Mouse (Mus musculus): Measurements from ENCODE around the gene Stradb. TPM values are rescaled to one million over a fixed set of nuclear protein-coding genes. Genes with fewer than 3 reads are reported as not detected.
A peak's percentile ranks its signal among the peaks of the same experiment; 100 is the strongest.

The Stradb gene
- total and polyA plus RNA-seq, 3 experiments = 3.4 to 6.1 (median 5.0) TPM

DNA sequence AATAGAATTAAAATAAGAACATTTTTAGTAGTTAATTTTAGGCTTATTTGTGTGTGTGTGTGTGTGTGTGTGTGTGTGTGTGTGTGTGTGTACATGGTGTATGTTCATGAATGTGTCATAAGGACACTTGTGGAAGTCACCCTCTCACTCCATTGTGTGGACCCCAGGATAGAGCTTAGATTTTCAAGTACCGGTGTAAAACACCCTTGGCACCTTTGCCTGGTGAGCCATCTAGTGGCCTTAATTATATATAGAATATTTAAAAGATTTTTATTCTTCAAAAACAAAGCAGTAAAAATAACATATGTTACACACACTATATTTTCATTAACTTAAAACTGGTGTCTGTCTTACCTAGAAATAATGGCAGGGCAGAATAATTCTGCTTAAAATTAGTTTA, 20.4 kb downstream of the Stradb start:
- TF ChIP-seq SMC3 (IDR thresholded peaks at IDR 0.05; ENCODE audit: low read depth, low read length) = peak; percentile 51
- peak; percentile 69 for TF ChIP-seq RAD21 (IDR thresholded peaks at IDR 0.05; ENCODE audit: low read depth, low read length)
- TF ChIP-seq JUND (conservative IDR thresholded peaks at IDR 0.05; ENCODE audit: low read depth, low read length) = no peak
- no peak for TF ChIP-seq EP300 (IDR thresholded peaks at IDR 0.05; ENCODE audit: low read length)
- no peak for TF ChIP-seq MEF2A (IDR thresholded peaks at IDR 0.05; ENCODE audit: borderline replicate concordance, low read depth, low read length)
- peak in 1 of 2 experiments; percentile 64; a peak in 2 of 4 replicates for TF ChIP-seq CTCF (conservative IDR thresholded peaks at IDR 0.05 in 1 of 2, IDR thresholded peaks at IDR 0.05 in 1 of 2; ENCODE audit: low read depth in 2 of 2, low read length in 2 of 2)

DNA sequence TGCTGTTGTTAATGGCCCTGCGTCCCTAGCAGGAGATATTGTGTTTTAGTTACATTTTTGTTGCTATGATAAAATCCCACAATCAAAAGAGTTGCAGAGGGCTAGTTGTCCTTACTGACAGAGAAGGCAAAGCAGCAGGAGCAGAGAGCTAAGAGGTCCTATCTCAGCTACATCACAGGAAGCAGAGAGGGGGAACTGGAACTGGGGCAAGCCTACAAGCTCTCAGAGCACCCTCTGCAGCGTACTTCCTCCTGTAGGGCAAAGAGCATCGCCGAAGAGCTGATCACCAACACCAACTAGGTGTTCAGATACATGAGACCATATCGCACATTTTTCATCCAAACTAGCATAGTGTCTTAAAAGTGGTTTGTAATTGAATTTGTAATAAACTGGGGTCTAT, 22.0 kb downstream of the Stradb start:
- H3K4me3 ChIP-seq (replicated peaks in 1 of 3; ENCODE audit: low read depth in 2 of 3, low read length in 2 of 3, poor library complexity in 1 of 3) = no peak overlapping the region
- no peak for TF ChIP-seq MAX (IDR thresholded peaks at IDR 0.05; ENCODE audit: low read length)
- no peak for TF ChIP-seq ETS1 (conservative IDR thresholded peaks at IDR 0.05; ENCODE audit: low read depth, low read length)
- TF ChIP-seq JUN (IDR thresholded peaks at IDR 0.05; ENCODE audit: insufficient read depth, low read depth, low read length) = no peak
- no peak for TF ChIP-seq NRF1 (IDR thresholded peaks at IDR 0.05; ENCODE audit: low read depth, low read length)
- TF ChIP-seq TCF12 (IDR thresholded peaks at IDR 0.05; ENCODE audit: low read depth, low read length) = no peak
- TF ChIP-seq MYC (IDR thresholded peaks at IDR 0.05; ENCODE audit: low read depth, low read length) = no peak
- TF ChIP-seq POLR2AphosphoS2 (IDR thresholded peaks at IDR 0.05; ENCODE audit: low read depth, low read length) = no peak
- no peak for TF ChIP-seq RAD21 (IDR thresholded peaks at IDR 0.05; ENCODE audit: low read depth, low read length)
- no peak for TF ChIP-seq E2F4 (IDR thresholded peaks at IDR 0.05; ENCODE audit: insufficient replicate concordance, low read depth, low read length)
- TF ChIP-seq RCOR1 (conservative IDR thresholded peaks at IDR 0.05; ENCODE audit: low read depth, low read length) = no peak
- peaks cover 0 to 23% of the 10 kb centered on the region in 2 experiments; a peak in 2 of 4 replicates for H3K4me1 ChIP-seq (ENCODE audit: control insufficient read depth in 1 of 2, insufficient read depth in 2 of 2)
- no peak overlapping the region for H3K4me2 ChIP-seq (ENCODE audit: insufficient read depth, low read depth, poor library complexity, severe bottlenecking)
- no peak overlapping the region for H3K27ac ChIP-seq (ENCODE audit: insufficient read depth, low read depth)
- peak; percentile 42 for DNase-seq (ENCODE audit: extremely low read depth)
- dilution Hi-C loops (cut with MboI; ENCODE audit: extremely low pct_ligation_motif_present, extremely low pct_unique_long_range_greater_than_20kb, low sequenced_read_pairs) = no loop called here
- H3K36me3 ChIP-seq (replicated peaks in 1 of 2; ENCODE audit: control insufficient read depth in 1 of 2, insufficient read depth in 1 of 2, low read length in 1 of 2) = peaks cover 0 to 13% of the 10 kb centered on the region in 2 experiments
- no peak overlapping the region for H3K9ac ChIP-seq (ENCODE audit: insufficient read depth, low read depth)
- no peaks in the 10 kb centered on the region for H3K79me2 ChIP-seq (replicated peaks; ENCODE audit: control insufficient read depth, extremely low read depth, insufficient read depth, poor library complexity, severe bottlenecking)
- no peaks in the 10 kb centered on the region for H3K27me3 ChIP-seq (replicated peaks)
- H3K9me3 ChIP-seq (replicated peaks; ENCODE audit: low read length) = no peaks in the 10 kb centered on the region
- in situ Hi-C loops (cut with MboI; ENCODE audit: low pct_ligation_motif_present, low pct_unique_long_range_greater_than_20kb, low sequenced_read_pairs) = loop anchor here (10.0 kb wide), 1 partner anchor 221 kb away; no protein-coding TSS in a partner anchor

More for the DNA sequence above, 20.4 kb downstream of the Stradb start:
- no peaks in the 10 kb centered on the region for H3K27me3 ChIP-seq (replicated peaks)
- H3K4me3 ChIP-seq (replicated peaks in 1 of 3; ENCODE audit: low read depth in 2 of 3, low read length in 2 of 3, poor library complexity in 1 of 3) = no peak overlapping the region
- peaks cover 0 to 23% of the 10 kb centered on the region in 2 experiments; a peak in 2 of 4 replicates for H3K4me1 ChIP-seq (ENCODE audit: control insufficient read depth in 1 of 2, insufficient read depth in 2 of 2)
- no peak overlapping the region for H3K27ac ChIP-seq (ENCODE audit: insufficient read depth, low read depth)
- no peak overlapping the region for H3K4me2 ChIP-seq (ENCODE audit: insufficient read depth, low read depth, poor library complexity, severe bottlenecking)
- no peaks in the 10 kb centered on the region for H3K9me3 ChIP-seq (replicated peaks; ENCODE audit: low read length)
- in situ Hi-C loops (cut with MboI; ENCODE audit: low pct_ligation_motif_present, low pct_unique_long_range_greater_than_20kb, low sequenced_read_pairs) = loop anchor here (5.0 to 10.0 kb wide), 2 partner anchors 76 to 219 kb away; no protein-coding TSS in a partner anchor
- DNase-seq (ENCODE audit: extremely low read depth) = peak; percentile 32
- no peaks in the 10 kb centered on the region for H3K79me2 ChIP-seq (replicated peaks; ENCODE audit: control insufficient read depth, extremely low read depth, insufficient read depth, poor library complexity, severe bottlenecking)
- H3K36me3 ChIP-seq (replicated peaks in 1 of 2; ENCODE audit: control insufficient read depth in 1 of 2, insufficient read depth in 1 of 2, low read length in 1 of 2) = peaks cover 0 to 15% of the 10 kb centered on the region in 2 experiments
- dilution Hi-C loops (cut with MboI; ENCODE audit: extremely low pct_ligation_motif_present, extremely low pct_unique_long_range_greater_than_20kb, low sequenced_read_pairs) = no loop called here
- no peak overlapping the region for H3K9ac ChIP-seq (ENCODE audit: insufficient read depth, low read depth)

All from CH12.LX (cell line).